Mouse (Mus musculus) heart, postnatal 36 days (tissue): ENCODE data around the gene Cab39l. TPM values are rescaled to one million over a fixed set of nuclear protein-coding genes. Genes with fewer than 3 reads are reported as not detected.
"Not testable (repeated sequence)": the region's sequence is repeated elsewhere in the genome, so short reads cannot be mapped to it uniquely, and the experiment has no call there.

Source experiments
- DNase-seq, 2 experiments: peaks; one replicate each; pipeline ENCODE4 v3.0.0; 2021 to 2022
- intact Hi-C: fragments of 180-260 bp; cut with DNase I; formaldehyde crosslinking; loops from one replicate; pipeline ENCODE4 v1.15.1; 2025
- total RNA-seq, 2 experiments: library from RNA; stranded (reverse); gene quantifications; 2 replicates each; pipeline ENCODE4 v1.2.3; 2021

Cab39l gene
- 10 to 100 TPM; 23.5 to 24.3 TPM for total RNA-seq

GRCm38 (mm10) chr14:59440558-59441471 lies at the start of gene Cab39l, which contains the start of gene Setdb2:
Cab39l (plus strand) TSS chr14:59440972.
Setdb2 (minus strand) TSS chr14:59440884.
- intact Hi-C loops = loop anchor here (1.0 to 5.0 kb wide), 3 partner anchors 44 to 239 kb away; partner anchors contain the start of genes Phf11c and Rcbtb1
- DNase-seq = peak; percentile 93 to 95

GRCm38 (mm10) chr14:59395281-59395680 lies 45.5 kb upstream of the Cab39l start, which contains the start of gene Phf11c:
Phf11c (minus strand) TSS chr14:59395381.
- no peak for DNase-seq
- intact Hi-C loops = loop anchor here (5.0 kb wide), 1 partner anchor 47 kb away; the partner anchor contains the start of genes Cab39l and Setdb2

- intact Hi-C loops = loop anchor here (5.0 kb wide), 1 partner anchor 45 kb away; the partner anchor contains the start of genes Cab39l and Setdb2
- no peak for DNase-seq
These were observed 43.8 kb upstream of the Cab39l start for GRCm38 (mm10) chr14:59396999-59397398.

- intact Hi-C loops, DNase-seq: not testable (repeated sequence)
These were observed 25.8 kb upstream of the Cab39l start for GRCm38 (mm10) chr14:59414979-59415378.

DNA sequence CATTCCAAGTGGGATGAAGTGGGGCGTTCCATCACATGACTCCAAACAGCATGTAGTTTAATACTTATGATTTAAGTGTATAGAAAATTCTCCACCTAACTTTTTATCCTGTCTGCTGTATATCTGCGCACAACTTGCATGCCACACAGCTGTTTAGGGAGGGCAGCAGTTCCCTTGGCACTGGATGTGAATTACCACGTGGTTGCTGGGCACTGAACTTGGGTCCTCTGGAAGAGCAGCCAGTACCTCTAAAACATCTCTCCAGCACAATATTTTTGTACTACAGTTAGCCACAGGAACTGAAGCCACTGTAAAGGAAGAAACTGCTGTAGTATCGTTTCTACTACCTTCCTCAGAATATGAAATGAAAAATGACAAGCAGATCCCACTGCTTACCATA lies 22.6 kb upstream of the Cab39l start:
- no peak for DNase-seq
- intact Hi-C loops = no loop called here

GRCm38 (mm10) chr14:59422912-59423663 lies 17.7 kb upstream of the Cab39l start:
- intact Hi-C loops = no loop called here
- DNase-seq = no peak

DNA sequence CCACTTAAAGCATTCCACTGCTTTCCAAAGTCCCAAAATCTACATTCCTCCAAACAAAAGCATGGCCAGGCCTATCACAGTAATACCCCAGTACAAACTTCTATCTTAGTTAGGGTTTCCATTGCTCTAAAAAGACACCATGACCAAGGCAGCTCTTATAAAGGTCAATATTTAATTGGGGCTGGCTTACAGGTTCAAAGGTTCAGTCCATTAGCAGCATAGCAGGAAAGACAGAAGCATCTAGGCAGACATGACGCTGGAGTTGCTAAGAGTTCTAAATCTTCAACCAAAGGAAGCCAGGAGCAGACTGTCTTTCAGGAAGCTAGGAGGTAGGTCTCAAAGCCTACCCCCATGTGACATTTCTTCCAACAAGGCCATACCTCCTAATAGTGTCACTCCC lies 10.2 kb upstream of the Cab39l start:
- no peak for DNase-seq
- intact Hi-C loops = no loop called here

DNA sequence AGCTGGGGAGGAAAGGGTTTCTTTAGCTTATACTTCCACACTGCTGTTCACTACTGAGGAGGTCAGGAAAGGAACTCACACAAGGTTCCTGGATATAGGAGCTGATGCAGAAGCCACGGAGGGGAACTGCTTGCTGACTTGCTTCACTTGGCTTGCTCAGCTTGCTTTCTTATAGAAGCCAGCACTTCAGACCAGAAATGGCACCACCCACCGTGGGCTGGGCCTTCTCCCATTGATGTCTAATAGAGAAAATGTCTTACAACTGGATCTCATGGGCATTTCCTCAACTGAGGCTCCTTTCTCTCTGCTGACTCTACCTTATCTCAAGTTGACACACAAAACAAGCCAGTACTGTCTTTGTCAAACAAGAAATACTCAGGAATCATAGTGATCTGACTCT lies 6.9 kb upstream of the Cab39l start:
- intact Hi-C loops = no loop called here
- no peak for DNase-seq

- intact Hi-C loops = no loop called here
- no peak for DNase-seq
These were observed 5.6 kb upstream of the Cab39l start for GRCm38 (mm10) chr14:59435206-59435605.

GRCm38 (mm10) chr14:59437398-59437797 lies 3.4 kb upstream of the Cab39l start:
- intact Hi-C loops = no loop called here

DNA sequence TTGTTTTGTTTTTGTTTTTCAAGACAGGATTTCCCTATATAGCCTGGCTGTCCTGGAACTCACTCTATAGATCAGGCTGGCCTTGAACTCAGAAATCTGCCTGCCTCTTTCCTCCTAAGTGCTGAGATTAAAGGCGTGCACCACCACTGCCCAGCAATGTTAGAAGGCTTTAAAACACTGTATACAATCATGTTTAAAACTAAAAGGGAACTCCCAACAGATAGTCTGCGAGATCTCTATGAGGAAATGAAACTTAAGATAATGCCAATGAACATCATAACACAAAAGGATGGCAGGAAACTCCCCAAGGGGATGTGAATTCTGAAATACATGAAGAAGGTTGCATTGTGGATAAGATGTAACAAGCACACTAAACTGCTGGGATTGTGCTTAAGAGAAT lies 2.3 kb upstream of the Cab39l start:
- no peak for DNase-seq
- intact Hi-C loops = no loop called here

More at GRCm38 (mm10) chr14:59437398-59437797, 3.4 kb upstream of the Cab39l start:
- no peak for DNase-seq

- DNase-seq = no peak
- intact Hi-C loops = loop anchor here (5.0 kb wide), 2 partner anchors 43 to 238 kb away; partner anchors contain the start of genes Phf11c and Rcbtb1
These were observed 733 bp upstream of the Cab39l start for GRCm38 (mm10) chr14:59440039-59440438.

- no peak for DNase-seq
- intact Hi-C loops = loop anchor here (1.0 to 5.0 kb wide), 3 partner anchors 44 to 239 kb away; partner anchors contain the start of genes Phf11c and Rcbtb1
These were observed 667 bp downstream of the Cab39l start for GRCm38 (mm10) chr14:59441472-59441805.

DNA sequence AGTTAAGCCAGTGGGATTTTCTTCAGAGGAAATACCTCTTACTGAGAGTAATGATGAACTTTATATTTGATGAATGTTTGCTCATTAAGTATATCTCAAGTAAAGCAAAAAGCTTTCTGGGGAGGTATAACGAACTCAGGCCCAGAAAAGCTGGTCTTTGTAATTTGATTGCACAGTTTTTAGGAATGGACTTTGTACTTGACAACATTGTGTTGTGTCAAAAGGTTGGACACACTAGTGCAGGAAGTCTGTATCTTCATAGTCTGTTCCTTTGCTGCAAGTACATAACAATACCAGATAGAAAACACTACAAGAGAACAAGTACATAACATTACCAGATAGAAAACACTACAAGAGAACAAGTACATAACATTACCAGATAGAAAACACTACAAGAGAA lies 4.6 kb downstream of the Cab39l start:
- intact Hi-C loops = no loop called here
- no peak for DNase-seq

DNA sequence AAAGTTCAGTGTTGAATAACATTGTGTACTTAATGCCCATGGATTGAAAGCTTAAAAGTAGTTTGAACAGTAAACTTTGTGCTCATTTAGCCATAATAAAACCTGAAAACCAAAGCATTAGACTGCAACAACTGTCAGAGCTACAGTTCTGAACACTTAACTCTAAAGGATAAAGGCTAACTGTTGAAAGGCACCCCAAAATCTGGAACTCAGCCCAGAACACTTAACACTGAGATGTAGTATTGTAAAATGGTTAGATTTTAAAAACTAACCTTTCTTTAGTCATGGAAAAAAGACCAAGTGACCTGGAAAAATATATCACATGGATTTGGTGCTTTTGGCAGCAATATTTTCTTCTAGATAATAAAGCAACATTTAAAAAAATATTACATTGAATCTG lies 7.2 kb downstream of the Cab39l start:
- intact Hi-C loops = no loop called here
- no peak for DNase-seq

- DNase-seq = no peak
- intact Hi-C loops = no loop called here
These were observed 25.7 kb downstream of the Cab39l start for GRCm38 (mm10) chr14:59466503-59466902.

DNA sequence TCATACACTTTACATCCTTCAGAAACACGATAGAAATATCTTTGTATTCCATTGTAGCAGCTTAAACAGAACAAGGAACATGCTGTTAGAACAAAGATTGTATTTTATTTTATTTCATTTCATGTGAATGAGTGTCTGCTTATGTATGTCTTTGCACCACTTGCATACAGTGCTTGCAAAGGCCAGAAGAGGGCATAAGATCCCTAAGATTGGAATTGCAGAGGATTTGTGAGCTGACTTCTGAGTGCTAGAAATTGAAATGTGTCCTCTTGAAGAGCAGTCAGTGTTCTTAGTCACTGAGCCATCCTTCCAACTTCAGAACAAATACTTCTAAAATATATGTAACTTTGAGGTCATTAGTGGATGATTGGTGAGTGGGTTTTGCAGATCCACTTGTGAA lies 27.0 kb downstream of the Cab39l start:
- intact Hi-C loops = loop anchor here (1.0 kb wide), 1 partner anchor 89 kb away; no protein-coding TSS in a partner anchor

GRCm38 (mm10) chr14:59470781-59471180 lies 30.0 kb downstream of the Cab39l start:
- peak; percentile 9 to 17 for DNase-seq
- intact Hi-C loops = no loop called here

More for the DNA sequence above, 27.0 kb downstream of the Cab39l start:
- DNase-seq = no peak

DNA sequence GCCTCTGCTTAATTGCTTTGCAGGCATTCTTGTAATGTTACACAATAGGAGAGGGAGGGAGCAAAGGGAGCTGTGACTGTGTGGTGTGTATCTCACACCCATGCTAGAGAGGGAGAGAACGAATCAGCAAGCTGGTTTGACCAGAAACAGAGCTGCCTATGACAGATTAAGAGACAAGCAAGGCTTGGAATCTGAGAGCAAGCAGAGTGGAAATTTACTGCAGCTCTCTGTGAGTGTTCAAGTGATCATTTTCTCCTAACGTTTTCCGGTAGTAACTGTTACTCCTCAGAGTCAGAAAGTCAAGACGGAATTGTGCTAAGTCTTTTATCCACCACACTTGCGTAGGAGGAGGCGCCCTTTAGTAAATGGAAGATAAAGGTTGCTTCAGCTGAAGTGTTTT lies 37.9 kb downstream of the Cab39l start:
- intact Hi-C loops = no loop called here
- peak; percentile 13 to 25 for DNase-seq

DNA sequence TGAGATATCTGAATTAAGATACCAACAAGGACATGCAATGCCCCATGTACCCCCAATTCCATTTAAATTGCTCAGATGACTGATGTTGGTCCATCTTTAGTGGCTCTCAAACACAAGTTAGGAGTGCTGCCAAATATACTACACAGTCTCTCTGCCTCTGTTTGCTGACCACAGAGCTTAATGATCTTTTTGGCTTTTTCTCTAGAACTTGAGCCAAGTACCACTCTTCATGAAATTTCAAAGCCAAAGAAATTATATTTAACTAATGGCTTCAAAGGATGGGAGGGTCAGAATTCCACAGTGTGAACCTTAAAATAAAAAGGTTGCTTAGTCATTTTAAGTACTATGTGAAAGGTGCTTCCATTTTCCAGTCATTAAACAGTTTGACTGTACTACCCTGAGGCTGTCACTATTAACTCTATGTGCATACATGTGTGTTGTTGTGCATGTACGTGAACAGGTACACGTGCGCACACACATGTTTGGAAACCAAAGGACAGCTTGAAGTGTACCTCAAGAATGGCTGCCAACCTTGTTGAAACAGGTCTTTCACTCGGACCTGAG lies 44.6 kb downstream of the Cab39l start:
- intact Hi-C loops = no loop called here
- DNase-seq = no peak

- DNase-seq = no peak
- intact Hi-C loops = no loop called here
These were observed 51.6 kb downstream of the Cab39l start for GRCm38 (mm10) chr14:59492376-59492775.
